Mouse (Mus musculus): ENCODE measurements around the gene Gm20870.
"Not testable (repeated sequence)": the region's sequence is repeated elsewhere in the genome, so short reads cannot be mapped to it uniquely, and the experiment has no call there.

Gm20870 gene

GRCm38 (mm10) chrY:71691743-71692142, at the start of gene Gm20870:
TSS of gene Gm20870 (plus strand) at chrY:71692043.
- DNase-seq (ENCODE audit: low spot score in 2 of 2) = not testable (repeated sequence)

All from right cerebral cortex, adult 2 months (tissue).